Mouse (Mus musculus): ENCODE measurements around the gene Rpl36al.

GRCm38 (mm10) chr12:69139841-69140240 is 44.0 kb downstream of the Rpl36al start:
- TF ChIP-seq CTCF (IDR thresholded peaks at IDR 0.05; ENCODE audit: low read depth) = no peak
- no peak for TF ChIP-seq EP300 (IDR thresholded peaks at IDR 0.05; ENCODE audit: low read depth)
